Mouse (Mus musculus) heart, adult 2 months (tissue): ENCODE measurements around the gene Mpp2. TPM values are rescaled to one million over a fixed set of nuclear protein-coding genes. Genes with fewer than 3 reads are reported as not detected.

Experiments used
- DNase-seq, 2 experiments: peaks; one replicate each; pipeline ENCODE4 v3.0.0; 2021
- H3K27ac ChIP-seq: fragments of 200-600 bp; 2 replicates; pipeline ENCODE4 v1.8.1; 2022
- H3K27me3 ChIP-seq: fragments of 200-500 bp; 2 replicates; pipeline ENCODE4 v1.6.1; 2012; ENCODE audit warnings: mild to moderate bottlenecking, low read length, inconsistent platforms, mixed read lengths; ENCODE audit not compliant: control insufficient read depth, insufficient read depth
- H3K36me3 ChIP-seq: fragments of 200-500 bp; 2 replicates; pipeline ENCODE4 v1.6.1; 2012; ENCODE audit warnings: low read length, inconsistent platforms; ENCODE audit not compliant: control insufficient read depth, insufficient read depth
- H3K4me1 ChIP-seq: fragments of 200-500 bp; 2 replicates; pipeline ENCODE4 v1.6.1; 2011; ENCODE audit warnings: low read length; ENCODE audit not compliant: control insufficient read depth, insufficient read depth
- H3K4me3 ChIP-seq: fragments of 200-600 bp; 2 replicates; pipeline ENCODE4 v1.8.1; 2022
- H3K79me2 ChIP-seq: fragments of 200-500 bp; replicated peaks from 2 replicates; pipeline ENCODE4 v1.6.1; 2012; ENCODE audit warnings: mild to moderate bottlenecking, inconsistent platforms, low read length, moderate library complexity, mixed read lengths; ENCODE audit not compliant: control insufficient read depth, insufficient read depth
- H3K9ac ChIP-seq: fragments of 200-500 bp; 2 replicates; pipeline ENCODE4 v1.6.1; 2012; ENCODE audit warnings: low read depth, mild to moderate bottlenecking, control low read depth, inconsistent platforms, low read length, mixed read lengths
- CTCF ChIP-seq: fragments of 200-600 bp; IDR thresholded peaks from 2 replicates; pipeline ENCODE4 v1.8.1; 2022; ENCODE audit warnings: antibody characterized with exemption, mild to moderate bottlenecking, moderate library complexity
- EP300 ChIP-seq: fragments of 200-500 bp; IDR thresholded peaks from 2 replicates; pipeline ENCODE4 v1.6.1; 2011; ENCODE audit warnings: low read depth, low read length, control low read depth; ENCODE audit not compliant: insufficient read depth
- POLR2A ChIP-seq: fragments of 200-500 bp; IDR thresholded peaks from 2 replicates; pipeline ENCODE4 v1.6.1; 2011; ENCODE audit warnings: mild to moderate bottlenecking, low read depth, low read length, control low read depth; ENCODE audit not compliant: insufficient read depth
- WGBS: fragments of 180-500 bp; shearing (Covaris S2); methylation state at CpG from one replicate; pipeline ENCODE4 v1.1.7; 2018; 5-methylcytosine and 5-hydroxymethylcytosine counted together
- intact Hi-C: fragments of 180-260 bp; cut with DNase I; formaldehyde crosslinking; loops from one replicate; pipeline ENCODE4 v1.15.1; 2025
- polyA plus RNA-seq: library from polyadenylated mRNA; depleted of rRNA; stranded (reverse); fragments of >200 nt; gene quantifications from 2 replicates; pipeline ENCODE4 v1.2.3, GENCODE M21; 2012
- total RNA-seq, 2 experiments: library from RNA; stranded (reverse); gene quantifications; 2 replicates each; pipeline ENCODE4 v1.2.3; 2021

Gene Mpp2
- total and polyA plus RNA-seq, 3 experiments = 2.3 to 5.3 (median 2.6) TPM

DNA sequence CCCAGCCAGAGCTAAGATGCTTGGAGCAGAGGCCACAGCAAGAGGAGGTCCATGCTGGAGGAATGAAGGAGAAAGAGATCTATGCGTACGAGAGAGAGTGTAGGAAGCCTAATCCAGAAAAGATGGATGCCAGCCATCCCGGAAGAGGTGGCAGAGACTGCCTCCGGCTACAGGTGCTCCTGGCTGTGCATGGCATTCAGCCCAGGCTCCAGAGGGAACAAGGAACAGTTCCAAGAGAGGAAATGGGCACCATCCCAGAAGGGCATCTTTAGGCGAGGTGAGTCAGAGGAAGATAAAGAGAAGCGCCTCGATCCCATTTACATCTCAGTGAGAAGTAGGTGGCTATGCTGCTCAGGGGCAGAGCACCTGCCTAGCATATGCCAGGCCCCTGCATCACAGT, 57.2 kb downstream of the Mpp2 start:
- Histone ChIP-seq H3K4me3 (no peak overlapping the region), H3K79me2 (no peaks in the 10 kb centered on the region), H3K4me1 (peaks cover 2% of the 10 kb centered on the region; the same call in 1 of the 2 replicates), H3K36me3 (no peaks in the 10 kb centered on the region), H3K27ac (no peak overlapping the region), H3K27me3 (no peaks in the 10 kb centered on the region), H3K9ac (no peak overlapping the region)
- TF ChIP-seq CTCF = no peak
- no peak for TF ChIP-seq POLR2A
- TF ChIP-seq EP300 = no peak
- DNase-seq = no peak
- intact Hi-C loops = no loop called here
- WGBS = 57% methylated on average over 7 of the region's 7 CpGs

DNA sequence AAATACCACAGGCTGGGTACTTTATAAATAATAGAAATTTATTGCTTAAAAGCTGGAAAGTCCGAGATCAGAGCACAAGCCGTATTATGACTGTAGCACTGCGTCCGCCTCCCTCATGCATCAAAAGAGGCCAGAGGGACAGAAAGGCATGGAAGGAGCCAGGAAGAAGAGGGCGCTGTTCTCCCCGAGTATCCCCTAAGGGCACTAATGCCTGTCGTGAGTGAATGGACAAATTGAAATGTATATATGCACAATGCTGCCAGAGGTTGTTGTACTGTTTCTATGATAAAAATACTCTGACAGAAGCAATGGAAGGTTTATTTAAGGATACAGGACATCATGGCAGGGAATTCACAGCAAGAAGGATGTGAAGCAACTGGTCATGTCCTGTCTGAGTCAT, 58.3 kb downstream of the Mpp2 start:
- Histone ChIP-seq H3K9ac (no peak overlapping the region), H3K4me3 (no peak overlapping the region), H3K27ac (no peak overlapping the region), H3K36me3 (no peaks in the 10 kb centered on the region), H3K4me1 (peaks cover 2% of the 10 kb centered on the region; the same call in 1 of the 2 replicates), H3K79me2 (no peaks in the 10 kb centered on the region), H3K27me3 (no peaks in the 10 kb centered on the region)
- WGBS = 45% methylated on average over 7 of the region's 7 CpGs
- no peak for DNase-seq
- intact Hi-C loops = no loop called here
- TF ChIP-seq POLR2A = no peak
- no peak for TF ChIP-seq EP300
- no peak for TF ChIP-seq CTCF

DNA sequence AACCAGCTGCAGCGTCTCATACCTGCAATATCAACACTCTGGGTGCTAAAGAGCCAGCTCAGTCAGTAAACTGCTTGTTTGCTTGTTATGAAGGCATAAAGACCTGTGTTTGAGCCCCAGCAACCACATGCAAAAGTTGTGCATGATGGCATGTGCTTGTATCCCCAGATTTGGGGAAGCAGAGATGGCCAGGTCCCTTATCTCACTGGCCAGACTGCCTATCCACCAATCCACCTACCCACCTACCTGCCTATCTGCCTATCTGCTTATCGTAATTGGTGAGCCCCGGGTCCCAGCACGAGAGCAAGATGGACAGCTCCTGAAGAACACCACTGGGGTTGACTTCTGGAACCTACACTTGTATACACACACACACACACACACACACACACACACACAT, 59.0 kb downstream of the Mpp2 start:
- intact Hi-C loops = no loop called here
- no peaks in the 10 kb centered on the region for H3K27me3 ChIP-seq
- no peak overlapping the region for H3K4me3 ChIP-seq
- no peak overlapping the region for H3K27ac ChIP-seq
- DNase-seq = no peak
- no peaks in the 10 kb centered on the region for H3K79me2 ChIP-seq
- peaks cover 2% of the 10 kb centered on the region; the same call in 1 of the 2 replicates for H3K4me1 ChIP-seq
- TF ChIP-seq CTCF (no peak), EP300 (no peak), POLR2A (no peak)
- 82% methylated on average over 4 of the region's 4 CpGs for WGBS
- H3K9ac ChIP-seq = no peak overlapping the region
- H3K36me3 ChIP-seq = no peaks in the 10 kb centered on the region

DNA sequence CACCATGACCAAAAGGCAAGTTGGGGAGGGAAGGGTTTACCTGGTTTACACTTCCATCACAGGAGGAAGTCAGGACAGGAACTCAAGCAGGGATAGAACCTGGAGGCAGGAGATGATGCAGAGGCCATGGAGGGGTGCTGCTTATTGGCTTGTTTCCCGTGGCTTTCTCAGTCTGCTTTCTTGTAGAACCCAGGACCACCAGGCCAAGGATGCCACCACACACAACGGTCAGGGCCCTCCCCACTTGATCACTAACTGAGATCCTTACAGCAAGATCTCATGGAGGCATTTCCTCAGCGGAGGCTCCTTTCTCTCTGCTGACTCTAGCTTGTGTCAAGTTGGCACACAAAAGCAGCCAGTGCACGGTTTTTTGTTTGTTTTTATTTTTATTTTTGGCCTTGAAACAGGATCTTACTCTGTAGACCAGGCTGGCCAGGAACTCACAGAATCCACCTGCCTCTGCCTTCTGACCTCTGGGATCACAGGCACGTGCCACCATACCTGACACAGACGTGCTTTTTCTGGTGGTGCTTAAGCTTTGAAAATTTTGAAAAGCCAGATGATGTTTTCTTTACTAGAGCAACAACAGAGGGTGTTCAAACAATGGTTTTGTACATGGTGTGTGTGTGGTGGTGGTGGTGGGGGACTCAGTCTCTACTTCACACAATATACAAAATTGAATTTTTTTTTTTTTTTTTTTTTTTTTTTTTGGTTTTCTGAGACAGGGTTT, 60.1 kb downstream of the Mpp2 start, which contains the start of gene Mpp3:
Gene Mpp3, minus strand, starts transcription at position 375 of the 730 bp plus-strand sequence.
- no peak within 1 kb of the TSS; the same call in 1 of the 2 replicates for H3K27ac ChIP-seq
- WGBS = 84% methylated on average over 6 of the region's 6 CpGs
- TF ChIP-seq EP300 = no peak
- no peak for TF ChIP-seq CTCF
- no peak for TF ChIP-seq POLR2A
- H3K36me3 ChIP-seq = no peaks in the 10 kb centered on the region
- H3K79me2 ChIP-seq = no peaks in the 10 kb centered on the region
- intact Hi-C loops = no loop called here
- peaks cover 2% of the 10 kb centered on the region; the same call in 1 of the 2 replicates for H3K4me1 ChIP-seq
- no peaks in the 10 kb centered on the region for H3K27me3 ChIP-seq
- H3K9ac ChIP-seq = no peak within 1 kb of the TSS
- DNase-seq = no peak
- H3K4me3 ChIP-seq = peak within 1 kb of the TSS; percentile 72

DNA sequence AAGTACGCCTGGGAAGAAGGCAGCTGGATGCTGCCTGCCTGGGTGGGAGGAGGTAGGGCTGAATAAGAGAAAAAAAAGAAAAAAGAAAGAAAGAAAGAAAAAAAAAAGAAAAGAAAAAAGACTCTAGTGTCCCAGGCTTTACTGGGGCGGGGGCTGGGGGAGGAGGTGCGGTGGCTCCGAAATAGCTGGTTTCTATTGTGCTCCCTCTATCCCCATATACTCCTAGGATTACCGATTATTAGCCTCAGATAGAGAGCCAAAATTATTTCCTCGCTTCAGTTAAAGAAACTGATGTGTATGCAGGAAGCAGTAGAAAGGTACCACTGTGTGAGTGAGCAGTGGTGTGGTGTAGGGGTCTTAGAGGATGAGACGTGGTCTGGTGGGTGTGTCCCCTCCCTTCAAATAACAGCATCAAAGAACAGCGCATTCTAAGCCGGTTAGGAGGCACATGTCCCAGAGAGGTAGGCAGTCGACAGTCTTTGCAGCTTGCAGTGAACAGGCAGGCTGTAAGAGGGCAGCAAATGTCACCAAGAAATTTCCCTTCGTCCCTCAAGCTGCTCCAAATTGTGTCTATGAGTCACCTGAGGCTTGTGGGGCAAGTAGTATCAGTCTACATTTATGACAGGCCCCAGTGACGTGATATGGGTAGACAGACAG, 60.8 kb downstream of the Mpp2 start:
- intact Hi-C loops = no loop called here
- no peaks in the 10 kb centered on the region for H3K27me3 ChIP-seq
- no peaks in the 10 kb centered on the region for H3K79me2 ChIP-seq
- 11% methylated on average over 12 of the region's 12 CpGs for WGBS
- H3K9ac ChIP-seq = peak overlapping the region; percentile 39; the same call in 1 of the 2 replicates
- H3K27ac ChIP-seq = no peak overlapping the region; the same call in 1 of the 2 replicates
- peak overlapping the region; percentile 72 for H3K4me3 ChIP-seq
- H3K4me1 ChIP-seq = peaks cover 2% of the 10 kb centered on the region; the same call in 1 of the 2 replicates
- TF ChIP-seq POLR2A (no peak), CTCF (peak; percentile 35), EP300 (no peak)
- DNase-seq = no peak
- H3K36me3 ChIP-seq = no peaks in the 10 kb centered on the region
